Mouse (Mus musculus): ENCODE results near the gene Zfand3.

DNA sequence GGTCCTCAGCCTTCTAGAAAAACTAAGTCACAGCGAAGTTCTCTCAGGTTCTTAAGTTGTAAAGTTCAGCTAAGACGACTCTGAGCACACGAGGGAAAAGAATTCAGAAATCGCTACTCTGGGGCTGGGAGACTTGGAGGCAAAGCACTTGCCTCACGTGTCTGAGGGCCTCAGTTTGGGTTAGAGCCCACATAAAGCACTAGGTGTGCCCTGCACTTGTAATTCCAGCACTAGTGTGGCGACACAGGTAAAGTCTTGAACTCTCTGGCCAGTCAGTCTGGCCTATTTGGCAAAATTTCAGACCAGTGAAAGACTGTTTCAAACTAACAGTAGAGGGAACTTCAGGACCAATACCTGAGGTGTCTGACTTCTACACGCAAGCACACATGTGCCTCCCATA, 233.1 kb downstream of the Zfand3 start:
- TF ChIP-seq POLR2A (IDR thresholded peaks at IDR 0.05; ENCODE audit: insufficient read depth, low read depth, low read length), result no peak
- no peak for TF ChIP-seq CTCF (IDR thresholded peaks at IDR 0.05; ENCODE audit: insufficient read depth, low read depth, low read length)

All from olfactory bulb, adult 2 months (tissue).